Comparison of ENCODE assay signal across 1 mouse cellular context in genomic region chr16:11092061-11092460, GRCm38 (mm10).
TF ChIP-seq lines count a peak whose summit lies in the region.

No protein-coding gene starts in this region.

TF ChIP-seq in CH12.LX, 34 proteins besides CTCF, POLR2A, EP300 and RAD21 (continued from another document):
- no peak for TF ChIP-seq CHD2 (IDR thresholded peaks at IDR 0.05; ENCODE audit: low read length)
- TF ChIP-seq ZMIZ1 (IDR thresholded peaks at IDR 0.05; ENCODE audit: low read depth, low read length), result no peak
- no peak for TF ChIP-seq NELFE (IDR thresholded peaks at IDR 0.05; ENCODE audit: low read depth, low read length)
- no peak for TF ChIP-seq TBP (conservative IDR thresholded peaks at IDR 0.05; ENCODE audit: low read depth, low read length)
- TF ChIP-seq MAX (IDR thresholded peaks at IDR 0.05; ENCODE audit: low read length), result no peak
